Mouse (Mus musculus) G1E (cell line): ENCODE measurements around the gene Ccdc14. TPM values are rescaled to one million over a fixed set of nuclear protein-coding genes. Genes with fewer than 3 reads are reported as not detected.

ENCODE experiments used
- ATAC-seq: 2 replicates; pipeline ENCODE4 v1.8.0; 2016; ENCODE audit warnings: mild to moderate bottlenecking; ENCODE audit not compliant: insufficient number of reproducible peaks, poor library complexity, low FRiP score, severe bottlenecking; ENCODE audit errors: extremely low read depth
- DNase-seq: peaks from one replicate; pipeline ENCODE4 v3.0.0; 2012; ENCODE audit warnings: low spot score
- H3K27me3 ChIP-seq: 2 replicates; pipeline ENCODE4 v1.6.1; 2012; ENCODE audit warnings: mild to moderate bottlenecking, low read length, inconsistent platforms; ENCODE audit not compliant: insufficient read depth
- H3K36me3 ChIP-seq: replicated peaks from 2 replicates; pipeline ENCODE3; 2012; ENCODE audit warnings: mild to moderate bottlenecking, inconsistent platforms
- H3K4me1 ChIP-seq: 2 replicates; pipeline ENCODE4 v1.6.1; 2012; ENCODE audit warnings: low read depth, low read length, inconsistent platforms, mixed read lengths; ENCODE audit not compliant: insufficient read depth
- H3K4me3 ChIP-seq: 2 replicates; pipeline ENCODE4 v1.5.1; 2012; ENCODE audit warnings: low read depth, mild to moderate bottlenecking, inconsistent platforms, low read length, moderate library complexity, mixed read lengths
- H3K9me3 ChIP-seq: replicated peaks from 2 replicates; pipeline ENCODE4 v1.6.1; 2012; ENCODE audit warnings: inconsistent platforms
- CTCF ChIP-seq: IDR thresholded peaks from 2 replicates; pipeline ENCODE4 v1.5.1; 2012; ENCODE audit warnings: low read depth, low read length, inconsistent platforms, mixed read lengths
- GATA1 ChIP-seq: IDR thresholded peaks from 2 replicates; pipeline ENCODE4 v1.6.1; 2012; ENCODE audit warnings: borderline replicate concordance, low read length, inconsistent platforms, mixed read lengths
- GATA2 ChIP-seq: IDR thresholded peaks from 2 replicates; pipeline ENCODE4 v1.6.1; 2012; ENCODE audit warnings: low read depth, low read length, inconsistent platforms, borderline replicate concordance
- POLR2AphosphoS5 ChIP-seq: IDR thresholded peaks from 2 replicates; pipeline ENCODE4 v1.6.1; 2012; ENCODE audit warnings: low read depth, low read length, inconsistent platforms; ENCODE audit not compliant: insufficient replicate concordance
- TAL1 ChIP-seq: conservative IDR thresholded peaks from 2 replicates; pipeline ENCODE4 v1.6.1; 2012; ENCODE audit warnings: low read depth, low read length, inconsistent platforms, mixed read lengths
- polyA plus RNA-seq: library from polyadenylated mRNA; stranded (reverse); fragments of >175 nt; gene quantifications from 2 replicates; pipeline ENCODE4 v1.2.3, GENCODE M21; 2012
- total RNA-seq, 2 experiments: library from RNA; stranded (forward) in 1 of 2; stranded (reverse) in 1 of 2; fragments of 200-1000 nt in 1 of 2; fragments of >200 nt in 1 of 2; fragmentation: Nextera tagmentation in 1 of 2; gene quantifications; 2 replicates each; pipeline ENCODE4 v1.2.3; 2014 to 2017

The Ccdc14 gene
- total and polyA plus RNA-seq, 3 experiments: 1.3 to 27.4 (median 25.6) TPM

- no peak for DNase-seq
- Histone ChIP-seq H3K4me3 (no peak overlapping the region), H3K27me3 (peaks cover 31% of the 10 kb centered on the region), H3K9me3 (peaks cover 2% of the 10 kb centered on the region), H3K36me3 (no peaks in the 10 kb centered on the region), H3K4me1 (peaks cover 6% of the 10 kb centered on the region)
- ATAC-seq: no peak
- TF ChIP-seq GATA2 (no peak), GATA1 (no peak), TAL1 (no peak), CTCF (no peak), POLR2AphosphoS5 (no peak)
These were observed 52.5 kb downstream of the Ccdc14 start for GRCm38 (mm10) chr16:34742930-34743329.

GRCm38 (mm10) chr16:34745065-34745585, 54.7 kb downstream of the Ccdc14 start, which contains the start of gene Mylk:
TSS of gene Mylk (plus strand) at chr16:34745210.
- no peaks in the 10 kb centered on the region for H3K36me3 ChIP-seq
- DNase-seq: no peak
- H3K9me3 ChIP-seq: no peaks in the 10 kb centered on the region
- peak within 1 kb of the TSS; percentile 60; the same call in 1 of the 2 replicates for H3K4me3 ChIP-seq
- peaks cover 43% of the 10 kb centered on the region for H3K27me3 ChIP-seq
- peaks cover 6% of the 10 kb centered on the region for H3K4me1 ChIP-seq
- no peak for TF ChIP-seq TAL1
- ATAC-seq: no peak

- DNase-seq (no peak), ATAC-seq (no peak)
- H3K4me1 ChIP-seq: peaks cover 6% of the 10 kb centered on the region; the same call in 1 of the 2 replicates
- TF ChIP-seq CTCF (no peak), POLR2AphosphoS5 (no peak), GATA1 (no peak), TAL1 (no peak), GATA2 (no peak)
- no peak overlapping the region for H3K4me3 ChIP-seq
- no peaks in the 10 kb centered on the region for H3K36me3 ChIP-seq
- H3K9me3 ChIP-seq: no peaks in the 10 kb centered on the region
- H3K27me3 ChIP-seq: peaks cover 43% of the 10 kb centered on the region
These were observed 57.8 kb downstream of the Ccdc14 start for GRCm38 (mm10) chr16:34748081-34748720.

GRCm38 (mm10) chr16:34749536-34749935, 59.1 kb downstream of the Ccdc14 start:
- no peak for TF ChIP-seq POLR2AphosphoS5
- TF ChIP-seq GATA1: no peak
- TF ChIP-seq CTCF: no peak
- no peak for TF ChIP-seq GATA2
- TF ChIP-seq TAL1: no peak
- H3K4me1 ChIP-seq: peaks cover 6% of the 10 kb centered on the region; the same call in 1 of the 2 replicates
- no peak for DNase-seq
- no peak overlapping the region for H3K4me3 ChIP-seq
- ATAC-seq: no peak
- no peaks in the 10 kb centered on the region for H3K9me3 ChIP-seq
- H3K36me3 ChIP-seq: no peaks in the 10 kb centered on the region
- peaks cover 41% of the 10 kb centered on the region for H3K27me3 ChIP-seq

GRCm38 (mm10) chr16:34752026-34752425, 61.6 kb downstream of the Ccdc14 start:
- ATAC-seq: no peak
- Histone ChIP-seq H3K4me1 (no peaks in the 10 kb centered on the region), H3K9me3 (no peaks in the 10 kb centered on the region), H3K27me3 (peaks cover 23% of the 10 kb centered on the region), H3K4me3 (no peak overlapping the region), H3K36me3 (no peaks in the 10 kb centered on the region)
- DNase-seq: no peak
- TF ChIP-seq POLR2AphosphoS5 (no peak), CTCF (no peak), GATA2 (no peak), GATA1 (no peak), TAL1 (no peak)

- Histone ChIP-seq H3K9me3 (no peaks in the 10 kb centered on the region), H3K27me3 (peaks cover 18% of the 10 kb centered on the region), H3K4me1 (no peaks in the 10 kb centered on the region), H3K36me3 (no peaks in the 10 kb centered on the region), H3K4me3 (no peak overlapping the region)
- TF ChIP-seq POLR2AphosphoS5 (no peak), GATA1 (no peak), CTCF (no peak), TAL1 (no peak), GATA2 (no peak)
- DNase-seq (no peak), ATAC-seq (no peak)
These were observed 62.6 kb downstream of the Ccdc14 start for GRCm38 (mm10) chr16:34752977-34753376.

GRCm38 (mm10) chr16:34756991-34757390, 66.6 kb downstream of the Ccdc14 start:
- TF ChIP-seq CTCF: no peak
- TF ChIP-seq GATA1: no peak
- no peak for TF ChIP-seq TAL1
- TF ChIP-seq GATA2: no peak
- no peak for TF ChIP-seq POLR2AphosphoS5

More at GRCm38 (mm10) chr16:34756991-34757390, 66.6 kb downstream of the Ccdc14 start:
- Histone ChIP-seq H3K9me3 (no peaks in the 10 kb centered on the region), H3K4me3 (no peak overlapping the region), H3K36me3 (no peaks in the 10 kb centered on the region), H3K4me1 (no peaks in the 10 kb centered on the region), H3K27me3 (peaks cover 9% of the 10 kb centered on the region)
- ATAC-seq (no peak), DNase-seq (no peak)
